Mouse (Mus musculus) CH12.LX (cell line): Measurements from ENCODE around the gene Dlg2. TPM values are rescaled to one million over a fixed set of nuclear protein-coding genes. Genes with fewer than 3 reads are reported as not detected.

Experiments used
- DNase-seq: peaks from one replicate; pipeline ENCODE4 v3.0.0-alpha.2; 2013; ENCODE audit errors: extremely low read depth
- H3K27ac ChIP-seq: 2 replicates; pipeline ENCODE4 v1.5.1; 2012; ENCODE audit warnings: low read depth, mild to moderate bottlenecking, control low read depth, moderate library complexity; ENCODE audit not compliant: insufficient read depth
- H3K27me3 ChIP-seq: replicated peaks from 2 replicates; pipeline ENCODE3; 2012; ENCODE audit warnings: inconsistent platforms
- H3K36me3 ChIP-seq, 2 experiments: replicated peaks in 1 of 2; 2 replicates each; pipeline versions ENCODE3 to v1.6.1; 2012; ENCODE audit warnings: inconsistent platforms in 1 of 2, low read length in 1 of 2, mild to moderate bottlenecking in 1 of 2, mixed read lengths in 1 of 2, moderate library complexity in 1 of 2; ENCODE audit not compliant: control insufficient read depth in 1 of 2, insufficient read depth in 1 of 2
- H3K4me1 ChIP-seq, 2 experiments: 2 replicates each; pipeline ENCODE4 v1.6.1; 2012; ENCODE audit warnings: inconsistent platforms in 1 of 2, moderate library complexity in 1 of 2; ENCODE audit not compliant: insufficient read depth in 2 of 2, control insufficient read depth in 1 of 2
- H3K4me2 ChIP-seq: 2 replicates; pipeline ENCODE4 v1.6.1; 2012; ENCODE audit warnings: low read depth, mild to moderate bottlenecking, control low read depth; ENCODE audit not compliant: poor library complexity, insufficient read depth, severe bottlenecking
- H3K4me3 ChIP-seq, 3 experiments: fragments of 150-350 bp in 1 of 3; sonication (generic) in 1 of 3; replicated peaks in 1 of 3; 2 replicates each; pipeline versions ENCODE3 to v1.5.1; 2011 to 2012; ENCODE audit warnings: low read depth in 2 of 3, low read length in 2 of 3, mild to moderate bottlenecking in 2 of 3, moderate library complexity in 2 of 3, control low read depth in 1 of 3, improper control_type of control experiment in 1 of 3, inconsistent platforms in 1 of 3, mixed read lengths in 1 of 3; ENCODE audit not compliant: poor library complexity in 1 of 3
- H3K79me2 ChIP-seq: replicated peaks from 2 replicates; pipeline ENCODE4 v1.6.1; 2012; ENCODE audit warnings: mild to moderate bottlenecking, moderate library complexity; ENCODE audit not compliant: control insufficient read depth, poor library complexity, insufficient read depth, severe bottlenecking; ENCODE audit errors: extremely low read depth
- H3K9ac ChIP-seq: 2 replicates; pipeline ENCODE4 v1.6.1; 2012; ENCODE audit warnings: low read depth, mild to moderate bottlenecking, control low read depth, moderate library complexity; ENCODE audit not compliant: insufficient read depth
- H3K9me3 ChIP-seq: replicated peaks from 2 replicates; pipeline ENCODE3; 2012; ENCODE audit warnings: low read length, inconsistent platforms, mixed read lengths
- BHLHE40 ChIP-seq: IDR thresholded peaks from 2 replicates; pipeline ENCODE4 v1.6.1; 2011; ENCODE audit warnings: mild to moderate bottlenecking, low read depth, low read length, improper control_type of control experiment
- CTCF ChIP-seq, 2 experiments: IDR thresholded peaks in 1 of 2; conservative IDR thresholded peaks in 1 of 2; 2 replicates each; pipeline ENCODE4 v1.5.1; 2011 to 2012; ENCODE audit warnings: low read depth in 2 of 2, low read length in 2 of 2, improper control_type of control experiment in 1 of 2, inconsistent platforms in 1 of 2, mild to moderate bottlenecking in 1 of 2, moderate library complexity in 1 of 2
- E2F4 ChIP-seq: IDR thresholded peaks from 2 replicates; pipeline ENCODE4 v1.6.1; 2011; ENCODE audit warnings: low read depth, low read length, improper control_type of control experiment; ENCODE audit not compliant: insufficient replicate concordance
- ELF1 ChIP-seq: IDR thresholded peaks from 2 replicates; pipeline ENCODE4 v1.6.1; 2014; ENCODE audit warnings: low read depth, mild to moderate bottlenecking, inconsistent platforms, low read length, improper control_type of control experiment
- ETS1 ChIP-seq: conservative IDR thresholded peaks from 2 replicates; pipeline ENCODE4 v1.6.1; 2012; ENCODE audit warnings: low read depth, mild to moderate bottlenecking, inconsistent platforms, low read length, improper control_type of control experiment, moderate library complexity
- JUND ChIP-seq: conservative IDR thresholded peaks from 2 replicates; pipeline ENCODE4 v1.6.1; 2011; ENCODE audit warnings: low read depth, low read length, improper control_type of control experiment
- KAT2A ChIP-seq: IDR thresholded peaks from 2 replicates; pipeline ENCODE4 v1.6.1; 2012; ENCODE audit warnings: low read length, improper control_type of control experiment, inconsistent platforms; ENCODE audit not compliant: insufficient replicate concordance
- MAFK ChIP-seq: IDR thresholded peaks from 2 replicates; pipeline ENCODE4 v1.6.1; 2011; ENCODE audit warnings: low read length, improper control_type of control experiment; ENCODE audit not compliant: insufficient replicate concordance
- MAX ChIP-seq: IDR thresholded peaks from 2 replicates; pipeline ENCODE4 v1.6.1; 2011; ENCODE audit warnings: low read length, improper control_type of control experiment
- MAZ ChIP-seq: IDR thresholded peaks from 2 replicates; pipeline ENCODE4 v1.6.1; 2012; ENCODE audit warnings: low read depth, mild to moderate bottlenecking, inconsistent platforms, low read length, improper control_type of control experiment, moderate library complexity
- MEF2A ChIP-seq: IDR thresholded peaks from 2 replicates; pipeline ENCODE4 v1.6.1; 2014; ENCODE audit warnings: low read depth, mild to moderate bottlenecking, inconsistent platforms, low read length, improper control_type of control experiment, borderline replicate concordance
- NELFE ChIP-seq: IDR thresholded peaks from 2 replicates; pipeline ENCODE4 v1.6.1; 2011; ENCODE audit warnings: low read depth, low read length, improper control_type of control experiment
- NRF1 ChIP-seq: IDR thresholded peaks from 2 replicates; pipeline ENCODE4 v1.6.1; 2014; ENCODE audit warnings: low read depth, mild to moderate bottlenecking, inconsistent platforms, low read length, improper control_type of control experiment, moderate library complexity
- POLR2AphosphoS2 ChIP-seq: IDR thresholded peaks from 2 replicates; pipeline ENCODE4 v1.6.1; 2011; ENCODE audit warnings: low read depth, low read length, improper control_type of control experiment
- RAD21 ChIP-seq: IDR thresholded peaks from 2 replicates; pipeline ENCODE4 v1.6.1; 2011; ENCODE audit warnings: low read depth, mild to moderate bottlenecking, low read length, improper control_type of control experiment, moderate library complexity
- SMC3 ChIP-seq: IDR thresholded peaks from 2 replicates; pipeline ENCODE4 v1.6.1; 2011; ENCODE audit warnings: low read depth, low read length, improper control_type of control experiment
- TBP ChIP-seq: conservative IDR thresholded peaks from 2 replicates; pipeline ENCODE4 v1.6.1; 2011; ENCODE audit warnings: low read depth, low read length, improper control_type of control experiment
- TCF12 ChIP-seq: IDR thresholded peaks from 2 replicates; pipeline ENCODE4 v1.6.1; 2014; ENCODE audit warnings: low read depth, mild to moderate bottlenecking, inconsistent platforms, low read length, improper control_type of control experiment
- UBTF ChIP-seq: IDR thresholded peaks from 2 replicates; pipeline ENCODE4 v1.6.1; 2012; ENCODE audit warnings: low read depth, mild to moderate bottlenecking, inconsistent platforms, low read length, improper control_type of control experiment, moderate library complexity
- USF1 ChIP-seq: IDR thresholded peaks from 2 replicates; pipeline ENCODE4 v1.6.1; 2014; ENCODE audit warnings: low read depth, mild to moderate bottlenecking, inconsistent platforms, low read length, improper control_type of control experiment
- USF2 ChIP-seq: conservative IDR thresholded peaks from 2 replicates; pipeline ENCODE4 v1.6.1; 2011; ENCODE audit warnings: low read depth, low read length, improper control_type of control experiment
- ZKSCAN1 ChIP-seq: IDR thresholded peaks from 2 replicates; pipeline ENCODE4 v1.6.1; 2012; ENCODE audit warnings: low read depth, inconsistent platforms, low read length, improper control_type of control experiment, borderline replicate concordance
- ZMIZ1 ChIP-seq: IDR thresholded peaks from 2 replicates; pipeline ENCODE4 v1.6.1; 2012; ENCODE audit warnings: low read depth, mild to moderate bottlenecking, inconsistent platforms, low read length, improper control_type of control experiment
- ZNF384 ChIP-seq: IDR thresholded peaks from 2 replicates; pipeline ENCODE4 v1.6.1; 2012; ENCODE audit warnings: low read depth, low read length, improper control_type of control experiment, inconsistent platforms
- dilution Hi-C: fragments of 300-500 bp; cut with MboI; formaldehyde crosslinking; loops from 2 replicates; pipeline ENCODE4 v1.14.3; 2020; ENCODE audit warnings: low sequenced_read_pairs; ENCODE audit not compliant: extremely low pct_unique_long_range_greater_than_20kb, extremely low pct_ligation_motif_present
- in situ Hi-C: fragments of 300-500 bp; cut with MboI; formaldehyde crosslinking; loops from 3 replicates; pipeline ENCODE4 v1.14.3; 2019; ENCODE audit warnings: low sequenced_read_pairs, low pct_ligation_motif_present, low pct_unique_long_range_greater_than_20kb, mixed read lengths
- polyA plus RNA-seq: library from polyadenylated mRNA; unstranded; fragments of >175 nt; gene quantifications from 2 replicates; pipeline ENCODE4 v1.2.1, GENCODE M21; 2012; ENCODE audit warnings: low read depth; ENCODE audit not compliant: insufficient read length
- total RNA-seq, 2 experiments: library from RNA; depleted of rRNA; stranded (reverse); fragments of 300-350 nt in 1 of 2; fragments of >200 nt in 1 of 2; gene quantifications; 2 replicates each; pipeline ENCODE4 v1.2.3; 2012 to 2014

Gene Dlg2
- total and polyA plus RNA-seq, 3 experiments: 0.36 TPM; not detected in 2

- H3K79me2 ChIP-seq: no peaks in the 10 kb centered on the region
- TF ChIP-seq CTCF (conservative IDR thresholded peaks at IDR 0.05 in 1 of 2, IDR thresholded peaks at IDR 0.05 in 1 of 2; ENCODE audit: low read depth in 2 of 2, low read length in 2 of 2) (no peak), TBP (no peak), MAFK (no peak), ETS1 (no peak), POLR2AphosphoS2 (no peak), ELF1 (no peak), NRF1 (no peak), BHLHE40 (no peak)
- TF ChIP-seq, all 38 proteins: peak for 0
- H3K27ac ChIP-seq: no peak overlapping the region
- no peaks in the 10 kb centered on the region for H3K36me3 ChIP-seq
- H3K4me1 ChIP-seq: peaks cover 0 to 16% of the 10 kb centered on the region in 2 experiments; a peak in 2 of 4 replicates
- no peaks in the 10 kb centered on the region for H3K27me3 ChIP-seq
- no peaks in the 10 kb centered on the region for H3K9me3 ChIP-seq
- H3K4me3 ChIP-seq: no peak overlapping the region
- H3K4me2 ChIP-seq: peak overlapping the region; percentile 54; the same call in 1 of the 2 replicates
- H3K9ac ChIP-seq: no peak overlapping the region
- in situ Hi-C loops: no loop called here
- no peak for DNase-seq
- dilution Hi-C loops: no loop called here
Measured at GRCm38 (mm10) chr7:92181959-92182612, 1705.6 kb downstream of the Dlg2 start.

- H3K36me3 ChIP-seq: no peaks in the 10 kb centered on the region
- H3K79me2 ChIP-seq: no peaks in the 10 kb centered on the region
- H3K4me3 ChIP-seq: no peak overlapping the region
- no peak overlapping the region for H3K9ac ChIP-seq
- no peak for TF ChIP-seq CTCF (conservative IDR thresholded peaks at IDR 0.05 in 1 of 2, IDR thresholded peaks at IDR 0.05 in 1 of 2; ENCODE audit: low read depth in 2 of 2, low read length in 2 of 2)
- no peak for TF ChIP-seq SMC3
- no peak for TF ChIP-seq E2F4
- no peak for TF ChIP-seq MAZ
- TF ChIP-seq ZMIZ1: no peak
- TF ChIP-seq ZKSCAN1: no peak
- no peak for TF ChIP-seq BHLHE40
- no peak for TF ChIP-seq UBTF
- no peak for TF ChIP-seq KAT2A
- no peak for TF ChIP-seq TCF12
- TF ChIP-seq USF1: no peak
- TF ChIP-seq NRF1: no peak
- no peak for TF ChIP-seq JUND
- no peak for TF ChIP-seq ZNF384
- TF ChIP-seq USF2: no peak
- TF ChIP-seq MAX: no peak
- TF ChIP-seq RAD21: no peak
- no peak for TF ChIP-seq MEF2A
- TF ChIP-seq NELFE: no peak
- TF ChIP-seq, all 38 proteins: peak for 0
- Histone ChIP-seq H3K4me1 (peaks cover 0 to 16% of the 10 kb centered on the region in 2 experiments; a peak in 2 of 4 replicates), H3K9me3 (no peaks in the 10 kb centered on the region), H3K27me3 (no peaks in the 10 kb centered on the region), H3K27ac (no peak overlapping the region), H3K4me2 (no peak overlapping the region)
- dilution Hi-C loops: no loop called here
- DNase-seq: no peak
- in situ Hi-C loops: no loop called here
Measured at GRCm38 (mm10) chr7:92184371-92185059, 1708.0 kb downstream of the Dlg2 start.
